Mouse (Mus musculus): ENCODE measurements around the gene Snx19.

GRCm38 (mm10) chr9:30448459-30448858 is 21.6 kb downstream of the Snx19 start:
- TF ChIP-seq CTCF (IDR thresholded peaks at IDR 0.05; ENCODE audit: insufficient read depth, low read length) (peak; percentile 18; the same call in 1 of the 2 replicates), POLR2A (IDR thresholded peaks at IDR 0.05; ENCODE audit: borderline replicate concordance, extremely low read depth, low read depth, low read length) (no peak)
